Mouse (Mus musculus): ENCODE measurements around the gene Gpr132.

- TF ChIP-seq POLR2A (IDR thresholded peaks at IDR 0.05; ENCODE audit: extremely low read depth, insufficient read depth, low read length) (no peak), CTCF (IDR thresholded peaks at IDR 0.05; ENCODE audit: low read depth, low read length) (no peak)
Measured at GRCm38 (mm10) chr12:112821974-112822373, 46.1 kb downstream of the Gpr132 start.
